Mouse (Mus musculus) stomach, embryonic 16.5 days (tissue): ENCODE data around the gene Igsf21. TPM values are rescaled to one million over a fixed set of nuclear protein-coding genes. Genes with fewer than 3 reads are reported as not detected.

Experiments used
- ATAC-seq: fragments of 200-750 bp; cut with Nextera tagmentation; 2 replicates; pipeline ENCODE4 v1.8.0; 2017; ENCODE audit warnings: moderate number of reproducible peaks, moderate TSS enrichment; ENCODE audit not compliant: insufficient read depth, low FRiP score
- H3K27ac ChIP-seq: fragments of 300-500 bp; sonication (generic); 2 replicates; pipeline ENCODE4 v1.5.1; 2014; ENCODE audit warnings: low read length
- H3K27me3 ChIP-seq: fragments of 300-500 bp; sonication (generic); 2 replicates; pipeline ENCODE4 v1.6.1; 2014; ENCODE audit warnings: low read length, control low read depth, mixed read lengths; ENCODE audit not compliant: control insufficient read depth, insufficient read depth
- H3K36me3 ChIP-seq: fragments of 300-500 bp; sonication (generic); 2 replicates; pipeline ENCODE4 v1.6.1; 2014; ENCODE audit warnings: low read length; ENCODE audit not compliant: control insufficient read depth, insufficient read depth
- H3K4me1 ChIP-seq: fragments of 300-500 bp; sonication (generic); 2 replicates; pipeline ENCODE4 v1.6.1; 2014; ENCODE audit warnings: low read length, control low read depth, mixed read lengths; ENCODE audit not compliant: control insufficient read depth, insufficient read depth
- H3K4me2 ChIP-seq: fragments of 300-500 bp; sonication (generic); 2 replicates; pipeline ENCODE4 v1.6.1; 2014; ENCODE audit warnings: low read depth, low read length, mixed read lengths
- H3K4me3 ChIP-seq: fragments of 300-500 bp; sonication (generic); replicated peaks from 2 replicates; pipeline ENCODE4 v1.5.1; 2014; ENCODE audit warnings: mild to moderate bottlenecking, low read length
- H3K9ac ChIP-seq: fragments of 300-500 bp; sonication (generic); 2 replicates; pipeline ENCODE4 v1.6.1; 2014; ENCODE audit warnings: low read length
- H3K9me3 ChIP-seq: fragments of 300-500 bp; sonication (generic); replicated peaks from 2 replicates; pipeline ENCODE4 v1.6.1; 2016; ENCODE audit warnings: low read length, control low read depth; ENCODE audit not compliant: control insufficient read depth
- WGBS: fragments of 180-500 bp; shearing (Covaris S2); extraction: QIAGEN DNeasy Blood & Tissue Kit; methylation state at CpG from one replicate; pipeline ENCODE4 v1.1.7; 2014; 5-methylcytosine and 5-hydroxymethylcytosine counted together
- polyA plus RNA-seq: library from polyadenylated mRNA; unstranded; fragments of >200 nt; fragmentation: Nextera tagmentation; extraction: Ambion mirVana; gene quantifications from 2 replicates; pipeline ENCODE4 v1.2.1, GENCODE M21; 2015

Igsf21 gene
- polyA plus RNA-seq, 1 experiment from 2014 or later = 1.3 TPM

DNA sequence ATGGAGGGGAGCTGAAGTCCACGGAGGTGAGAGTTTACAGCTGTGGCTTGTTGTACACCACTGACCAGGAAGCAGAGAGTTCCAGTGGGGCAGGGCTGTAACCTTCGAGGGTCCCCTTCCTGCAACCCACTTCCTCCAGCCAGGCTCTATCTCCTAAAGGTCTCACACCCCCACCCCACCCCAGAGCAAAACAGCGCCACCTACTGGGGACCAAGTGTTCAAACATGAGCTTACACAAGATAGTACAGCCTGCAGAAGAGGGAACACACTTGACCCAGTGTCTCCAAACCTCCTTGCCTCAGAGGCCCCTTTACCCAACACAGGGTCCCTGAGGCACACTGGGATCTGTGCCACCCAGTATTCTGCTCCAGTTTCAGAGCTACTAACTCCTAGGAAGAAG lies 87.0 kb downstream of the Igsf21 start:
- H3K9me3 ChIP-seq = no peaks in the 10 kb centered on the region
- no peaks in the 10 kb centered on the region for H3K27me3 ChIP-seq
- no peak overlapping the region for H3K27ac ChIP-seq
- ATAC-seq = no peak
- WGBS = 21% methylated on average over 3 of the region's 3 CpGs
- H3K4me3 ChIP-seq = no peak overlapping the region
- no peaks in the 10 kb centered on the region for H3K36me3 ChIP-seq
- no peaks in the 10 kb centered on the region for H3K4me1 ChIP-seq
- H3K4me2 ChIP-seq = no peak overlapping the region
- H3K9ac ChIP-seq = no peak overlapping the region

DNA sequence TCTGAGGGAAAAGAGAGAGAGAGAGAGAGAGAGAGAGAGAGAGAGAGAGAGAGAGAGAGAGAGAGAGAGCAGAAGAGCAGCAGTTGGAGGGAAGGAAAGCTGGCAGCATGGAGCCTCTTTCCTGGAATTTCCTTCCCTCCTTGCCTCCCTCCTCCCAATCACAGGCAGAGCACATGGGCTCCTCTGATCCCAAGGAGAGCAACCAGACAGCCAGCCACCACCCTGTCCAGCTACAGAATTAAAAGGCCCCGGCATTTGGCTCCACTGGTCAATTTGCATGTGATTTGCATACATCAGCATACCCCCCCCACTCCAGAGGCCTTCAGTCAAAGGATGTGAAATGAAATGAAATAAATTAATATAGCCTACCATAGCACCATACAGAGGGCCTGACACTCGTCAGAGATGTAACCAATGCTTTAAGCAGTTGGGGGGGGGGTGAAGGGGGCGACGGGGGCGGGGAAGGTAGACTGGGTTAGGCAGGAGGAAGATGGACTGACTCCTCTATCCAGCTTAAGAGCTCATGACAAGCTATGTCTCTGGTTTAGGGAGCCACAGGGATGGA lies 91.6 kb downstream of the Igsf21 start:
- WGBS = 58% methylated on average over 5 of the region's 5 CpGs
- no peak overlapping the region for H3K27ac ChIP-seq
- no peak overlapping the region for H3K4me3 ChIP-seq
- no peak overlapping the region for H3K4me2 ChIP-seq
- no peaks in the 10 kb centered on the region for H3K27me3 ChIP-seq
- no peaks in the 10 kb centered on the region for H3K9me3 ChIP-seq
- H3K36me3 ChIP-seq = no peaks in the 10 kb centered on the region
- H3K4me1 ChIP-seq = no peaks in the 10 kb centered on the region
- no peak for ATAC-seq
- no peak overlapping the region for H3K9ac ChIP-seq

DNA sequence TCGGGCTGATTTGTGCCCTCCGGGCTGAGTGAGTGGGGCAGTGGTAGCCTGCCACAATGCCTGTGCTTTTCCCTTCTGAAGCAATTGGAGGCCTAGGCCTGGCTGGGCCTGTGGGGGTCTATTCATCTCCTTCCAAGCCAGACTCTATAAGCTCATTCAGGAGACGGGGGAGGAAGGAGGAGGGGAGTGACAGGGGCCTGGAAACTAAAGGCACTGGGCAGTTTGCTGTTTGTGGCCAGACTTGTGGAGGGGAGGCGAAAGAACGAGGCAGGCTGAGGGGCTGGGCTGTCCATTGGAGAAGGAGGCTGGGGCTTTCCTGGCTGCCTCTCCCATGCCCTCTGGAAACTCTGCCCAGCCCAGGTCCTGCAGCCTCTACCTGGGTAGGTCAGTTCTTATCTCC lies 92.1 kb downstream of the Igsf21 start:
- no peak overlapping the region for H3K4me2 ChIP-seq
- no peak overlapping the region for H3K9ac ChIP-seq
- H3K9me3 ChIP-seq = no peaks in the 10 kb centered on the region
- WGBS = 73% methylated on average over 5 of the region's 5 CpGs
- no peaks in the 10 kb centered on the region for H3K27me3 ChIP-seq
- 0 out of 2 replicates have a peak, but pooled peaks have one; percentile 20 for ATAC-seq
- H3K4me3 ChIP-seq = no peak overlapping the region
- H3K27ac ChIP-seq = no peak overlapping the region
- no peaks in the 10 kb centered on the region for H3K36me3 ChIP-seq
- no peaks in the 10 kb centered on the region for H3K4me1 ChIP-seq

DNA sequence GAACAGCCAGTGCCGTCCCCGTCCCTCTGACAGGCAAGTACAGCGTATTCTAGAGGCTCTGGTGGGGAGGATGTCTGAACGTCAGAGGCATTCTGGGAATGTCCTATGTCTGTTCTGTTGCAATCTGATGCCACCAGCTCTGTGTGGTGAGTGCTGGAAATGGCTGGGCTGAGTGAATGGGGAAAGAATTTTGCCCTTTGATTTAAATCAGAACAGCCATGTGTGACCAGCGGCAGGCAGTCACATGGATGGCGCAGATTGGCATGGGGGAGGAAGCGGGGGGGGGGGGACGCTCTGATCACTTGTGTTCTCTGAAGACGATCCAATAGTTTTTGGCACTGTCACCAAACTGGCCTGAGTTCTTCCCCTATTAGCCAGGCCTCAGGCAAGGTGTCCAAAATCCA lies 92.9 kb downstream of the Igsf21 start:
- no peak overlapping the region for H3K4me2 ChIP-seq
- H3K36me3 ChIP-seq = no peaks in the 10 kb centered on the region
- 77% methylated on average over 9 of the region's 9 CpGs for WGBS
- no peak overlapping the region for H3K9ac ChIP-seq
- H3K27me3 ChIP-seq = no peaks in the 10 kb centered on the region
- H3K27ac ChIP-seq = no peak overlapping the region
- no peak for ATAC-seq
- H3K4me3 ChIP-seq = no peak overlapping the region
- no peaks in the 10 kb centered on the region for H3K9me3 ChIP-seq
- H3K4me1 ChIP-seq = no peaks in the 10 kb centered on the region

DNA sequence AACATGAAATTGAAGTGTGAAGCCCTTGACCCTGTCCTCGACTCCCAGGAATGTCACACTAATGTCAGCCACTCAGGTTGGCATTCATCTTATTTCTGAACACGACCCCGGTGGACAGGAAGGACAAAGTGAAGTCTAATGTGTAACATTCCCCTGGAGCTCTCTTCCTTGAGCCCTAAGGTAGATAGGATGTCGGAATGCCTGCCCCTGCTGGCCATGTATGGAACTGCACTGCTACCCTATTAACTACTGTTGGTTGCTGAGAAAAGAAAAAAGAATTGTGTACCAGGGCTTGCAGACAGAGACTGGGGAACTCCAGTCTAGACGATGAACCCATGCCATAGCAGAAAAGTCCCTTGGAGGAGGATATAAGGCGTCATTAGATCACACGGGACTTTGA lies 93.5 kb downstream of the Igsf21 start:
- ATAC-seq = no peak
- Histone ChIP-seq H3K4me3 (no peak overlapping the region), H3K27me3 (no peaks in the 10 kb centered on the region), H3K9me3 (no peaks in the 10 kb centered on the region), H3K36me3 (no peaks in the 10 kb centered on the region), H3K4me2 (no peak overlapping the region), H3K4me1 (no peaks in the 10 kb centered on the region), H3K9ac (no peak overlapping the region), H3K27ac (no peak overlapping the region)
- 35% methylated on average over 7 of the region's 7 CpGs for WGBS

DNA sequence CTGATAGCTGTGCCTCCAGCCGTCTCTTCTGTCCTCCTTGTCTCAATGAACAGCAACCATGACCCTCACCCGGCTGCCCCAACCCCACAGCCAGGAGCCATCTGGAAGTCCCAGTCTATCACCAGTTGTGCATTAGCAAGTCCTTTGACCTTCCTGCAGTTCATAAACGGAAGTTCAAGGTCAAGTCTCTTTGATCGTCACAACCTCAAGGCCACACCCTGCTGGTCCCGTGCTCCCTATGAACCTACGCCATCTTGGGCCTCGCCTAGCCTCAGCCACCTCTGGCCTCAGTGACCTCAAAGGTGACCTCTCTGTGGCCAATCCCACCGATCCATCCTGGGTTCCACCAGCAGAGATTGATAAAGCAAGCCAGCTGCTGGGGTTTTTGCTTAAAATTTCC lies 96.9 kb downstream of the Igsf21 start:
- H3K27me3 ChIP-seq = no peaks in the 10 kb centered on the region
- H3K9me3 ChIP-seq = no peaks in the 10 kb centered on the region
- no peaks in the 10 kb centered on the region for H3K4me1 ChIP-seq
- no peak overlapping the region for H3K27ac ChIP-seq
- no peak overlapping the region for H3K9ac ChIP-seq
- H3K4me3 ChIP-seq = no peak overlapping the region
- ATAC-seq = no peak
- H3K36me3 ChIP-seq = no peaks in the 10 kb centered on the region
- no peak overlapping the region for H3K4me2 ChIP-seq
- 81% methylated on average over 8 of the region's 8 CpGs for WGBS

DNA sequence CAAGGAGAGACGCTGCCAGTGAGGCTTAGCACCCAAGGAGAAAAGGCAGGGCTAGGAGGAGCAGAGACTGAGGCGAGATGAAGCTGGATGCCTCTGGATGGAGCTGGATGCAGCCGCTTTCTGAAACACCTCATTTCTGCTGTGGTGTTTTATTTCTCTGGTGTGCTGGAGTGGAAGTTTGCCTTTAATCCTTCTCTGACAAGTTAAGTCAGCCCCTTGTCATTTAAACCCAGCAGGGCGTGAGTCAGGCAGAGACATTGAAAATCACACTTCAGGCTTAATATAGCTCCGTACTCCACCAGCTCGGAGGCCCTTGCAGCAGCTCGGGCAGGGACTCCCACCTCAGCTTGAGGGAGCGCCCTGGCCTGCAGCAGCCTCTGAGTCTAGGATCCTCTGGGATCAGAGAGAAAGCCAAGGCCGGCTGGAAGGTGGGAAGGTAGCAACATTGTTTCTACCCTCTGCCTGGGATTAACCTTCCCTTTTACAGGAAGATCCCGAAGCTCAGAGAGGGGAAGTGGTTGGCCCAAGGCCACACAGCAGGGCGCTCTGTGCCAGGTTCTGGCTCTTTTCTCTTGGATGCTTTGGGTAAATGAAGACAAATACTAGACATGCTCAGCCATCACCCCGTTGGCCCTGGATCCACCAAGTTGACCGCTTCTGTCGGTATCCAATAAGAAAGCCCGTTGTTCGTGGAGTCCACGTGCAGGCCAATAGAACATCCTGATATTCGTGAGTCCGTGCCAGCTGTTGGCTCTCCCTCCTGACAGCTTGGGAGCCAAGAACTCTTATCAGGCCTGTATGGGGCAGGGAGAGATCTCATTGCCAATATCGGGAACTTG lies 98.5 kb downstream of the Igsf21 start:
- Histone ChIP-seq H3K36me3 (no peaks in the 10 kb centered on the region), H3K27me3 (no peaks in the 10 kb centered on the region), H3K9ac (no peak overlapping the region), H3K4me2 (no peak overlapping the region), H3K27ac (no peak overlapping the region), H3K9me3 (no peaks in the 10 kb centered on the region), H3K4me3 (no peak overlapping the region), H3K4me1 (no peaks in the 10 kb centered on the region)
- WGBS = 67% methylated on average over 20 of the region's 20 CpGs
- no peak for ATAC-seq

DNA sequence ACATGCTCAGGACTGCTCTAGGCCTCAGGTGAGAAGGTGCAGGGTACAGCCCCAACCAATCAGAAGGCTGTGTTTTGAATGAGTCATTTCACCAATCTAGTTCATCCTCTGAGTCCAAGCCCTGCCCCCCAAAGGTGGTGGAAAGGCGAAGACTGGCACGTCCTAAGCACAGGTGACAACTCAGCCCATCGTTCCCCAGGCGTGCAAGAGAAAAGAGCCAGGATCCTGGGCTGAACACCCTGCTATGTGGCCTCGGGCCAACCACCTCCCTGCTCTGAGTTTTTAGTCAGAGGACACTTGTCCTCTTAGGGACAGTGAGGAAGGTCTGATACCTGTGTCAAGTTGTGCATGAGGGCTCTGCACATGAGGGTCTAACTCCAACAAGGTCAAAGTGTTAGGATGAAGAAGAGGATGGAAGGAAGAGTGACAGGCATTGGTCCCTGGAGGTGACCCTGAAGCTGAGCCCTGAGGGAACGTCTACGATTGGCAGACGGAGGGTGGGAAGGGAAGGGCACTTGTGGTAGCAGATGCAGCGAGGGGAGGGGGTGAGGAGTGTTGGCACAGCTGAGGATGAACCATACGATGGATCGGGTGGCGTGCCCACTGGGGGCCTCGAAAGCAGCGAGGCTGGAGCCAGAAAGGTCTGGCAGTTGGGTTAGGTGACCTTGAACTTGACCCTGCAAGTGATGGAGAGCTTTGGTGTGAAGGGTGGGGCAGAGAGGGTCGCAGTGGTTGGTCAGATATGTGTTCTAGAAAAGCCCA lies 99.3 kb downstream of the Igsf21 start:
- ATAC-seq = no peak
- H3K9me3 ChIP-seq = no peaks in the 10 kb centered on the region
- no peak overlapping the region for H3K9ac ChIP-seq
- H3K4me1 ChIP-seq = no peaks in the 10 kb centered on the region
- H3K36me3 ChIP-seq = no peaks in the 10 kb centered on the region
- 79% methylated on average over 15 of the region's 15 CpGs for WGBS
- no peaks in the 10 kb centered on the region for H3K27me3 ChIP-seq
- no peak overlapping the region for H3K4me3 ChIP-seq
- no peak overlapping the region for H3K27ac ChIP-seq
- no peak overlapping the region for H3K4me2 ChIP-seq

DNA sequence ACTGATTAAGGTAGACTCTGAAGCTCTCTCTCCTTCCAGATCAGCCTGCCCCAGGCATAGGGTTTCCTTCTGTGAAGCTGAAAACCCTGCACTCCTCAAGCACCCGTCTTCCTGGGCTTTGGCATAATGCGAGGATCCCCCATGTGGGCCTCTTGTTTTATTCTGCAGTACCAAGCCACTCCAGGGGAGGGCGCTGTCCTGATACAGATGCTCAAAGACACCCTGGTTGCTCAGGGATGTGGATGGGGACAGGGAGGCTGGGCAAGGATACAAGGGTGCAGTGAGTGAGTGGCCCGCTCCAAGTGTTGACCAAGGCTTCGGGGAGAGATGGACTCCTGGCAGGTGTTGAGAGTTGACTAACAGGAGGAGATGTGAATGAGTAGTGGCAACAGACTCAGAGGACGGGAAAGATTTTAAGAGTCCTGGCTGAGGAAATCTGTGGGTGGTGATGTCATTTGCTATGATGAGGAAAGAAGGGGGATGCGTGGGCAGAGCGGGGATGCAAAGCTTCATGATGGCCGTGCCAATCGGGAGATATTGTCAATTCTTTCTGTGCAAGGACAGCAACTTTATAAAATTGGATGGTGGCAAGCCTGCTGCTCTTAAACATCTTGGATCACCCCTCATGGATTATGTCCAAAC lies 102.6 kb downstream of the Igsf21 start:
- Histone ChIP-seq H3K9me3 (no peaks in the 10 kb centered on the region), H3K36me3 (no peaks in the 10 kb centered on the region), H3K4me1 (no peaks in the 10 kb centered on the region), H3K9ac (no peak overlapping the region), H3K4me2 (no peak overlapping the region), H3K4me3 (no peak overlapping the region), H3K27me3 (no peaks in the 10 kb centered on the region), H3K27ac (no peak overlapping the region)
- WGBS = 84% methylated on average over 10 of the region's 10 CpGs
- no peak for ATAC-seq
